Mouse (Mus musculus) embryo, embryonic 10 days (tissue): ENCODE results near the gene Midn.

ENCODE experiments used
- DNase-seq: peaks from one replicate; pipeline ENCODE4 v3.0.0-alpha.2; 2015; ENCODE audit warnings: low spot score

Midn gene

DNA sequence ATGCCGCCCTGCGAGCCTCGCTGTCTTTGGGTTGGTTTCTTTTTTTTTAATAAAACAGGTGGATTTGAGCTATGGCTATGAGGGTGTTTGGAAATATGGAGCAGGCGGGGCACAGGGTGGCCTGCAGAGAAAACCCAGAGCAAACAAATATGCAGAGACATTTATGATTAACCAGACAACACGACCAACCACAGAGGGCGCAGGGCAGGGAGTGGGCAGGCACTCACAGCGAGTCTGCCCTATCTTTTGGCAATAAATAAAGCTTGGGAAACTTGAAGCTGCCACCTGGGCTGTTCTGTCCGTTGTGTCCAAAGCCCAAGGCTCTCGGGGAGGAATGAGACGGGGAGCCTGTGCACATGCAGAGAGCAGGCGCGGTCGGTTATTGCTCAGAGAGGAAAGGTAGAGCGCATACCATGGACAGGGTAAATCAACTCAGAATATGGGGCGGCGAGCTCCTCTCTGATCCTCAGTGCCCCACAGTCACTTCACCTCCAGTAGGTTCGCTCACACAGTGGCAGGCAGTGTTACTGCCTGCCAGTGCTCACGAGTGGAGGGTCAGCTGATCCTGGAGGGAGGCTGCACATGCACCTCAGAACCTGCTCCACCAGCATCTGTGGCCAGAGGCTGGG is 17.6 kb upstream of the Midn start:
- no peak for DNase-seq

- DNase-seq, result peak; percentile 86
Observed at GRCm38 (mm10) chr10:80131316-80131951, 16.6 kb upstream of the Midn start.

DNA sequence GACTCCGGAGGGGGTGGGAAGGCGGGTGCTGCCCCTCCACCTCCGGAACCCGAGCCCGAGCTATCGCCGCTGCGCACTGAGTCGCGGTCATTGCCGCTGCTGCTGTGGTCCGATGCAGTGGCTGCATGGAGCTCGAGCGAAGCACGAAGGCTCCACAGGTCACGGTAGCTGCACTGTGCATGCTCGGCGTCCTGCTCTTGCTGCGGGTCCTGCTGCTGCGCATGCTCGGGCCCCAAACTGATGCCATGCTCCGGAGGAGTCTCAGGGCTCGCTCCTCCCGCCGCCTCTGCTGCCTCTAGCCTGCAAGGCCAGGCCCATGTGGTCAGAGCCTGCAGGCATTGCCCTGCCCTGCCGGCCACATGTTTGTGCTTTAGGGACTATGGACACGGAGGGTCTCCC is 16.1 kb upstream of the Midn start:
- DNase-seq, result peak; percentile 58

GRCm38 (mm10) chr10:80133226-80133849 is 14.7 kb upstream of the Midn start:
- DNase-seq, result no peak

- no peak for DNase-seq
Observed at GRCm38 (mm10) chr10:80134421-80134820, 13.7 kb upstream of the Midn start.

DNA sequence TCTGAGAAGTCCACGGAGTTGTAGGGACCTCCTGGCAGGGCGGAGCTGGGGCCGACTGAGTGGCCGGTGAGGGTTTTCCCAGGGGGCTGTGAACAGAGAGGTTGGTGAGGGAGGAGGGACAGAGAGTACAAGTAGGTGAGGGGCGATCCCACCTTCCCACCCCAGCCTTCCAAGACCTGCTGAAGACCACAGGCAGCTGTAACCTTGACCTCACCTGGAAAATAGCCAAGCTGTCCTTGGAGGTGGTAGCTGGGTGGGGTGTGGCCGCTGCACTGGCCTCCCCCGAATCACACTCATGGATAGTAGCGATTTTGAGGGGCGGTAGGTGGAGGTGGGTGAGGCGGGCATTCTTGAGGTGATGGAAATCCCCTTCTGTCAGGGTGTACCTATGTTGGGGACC is 12.9 kb upstream of the Midn start:
- no peak for DNase-seq

DNA sequence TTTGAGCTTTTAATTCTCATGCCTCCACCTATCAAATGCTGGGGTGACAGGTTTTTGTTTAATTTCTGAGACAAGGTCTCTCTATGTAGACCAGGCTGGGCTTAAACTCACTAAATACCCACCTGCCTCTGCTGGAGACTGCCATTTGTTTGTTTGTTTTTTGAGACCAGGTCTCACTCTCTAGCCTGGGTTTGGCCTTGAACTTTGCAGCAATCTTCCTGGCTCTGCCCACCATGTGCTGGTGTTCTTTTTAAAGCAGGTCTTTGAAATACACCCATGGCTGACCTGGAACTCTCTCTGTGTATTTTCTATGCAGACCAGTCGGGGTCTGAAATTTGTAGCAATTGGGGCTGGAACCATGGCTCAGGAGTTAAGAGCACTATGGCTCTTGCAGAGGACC is 12.4 kb upstream of the Midn start:
- DNase-seq, result no peak

DNA sequence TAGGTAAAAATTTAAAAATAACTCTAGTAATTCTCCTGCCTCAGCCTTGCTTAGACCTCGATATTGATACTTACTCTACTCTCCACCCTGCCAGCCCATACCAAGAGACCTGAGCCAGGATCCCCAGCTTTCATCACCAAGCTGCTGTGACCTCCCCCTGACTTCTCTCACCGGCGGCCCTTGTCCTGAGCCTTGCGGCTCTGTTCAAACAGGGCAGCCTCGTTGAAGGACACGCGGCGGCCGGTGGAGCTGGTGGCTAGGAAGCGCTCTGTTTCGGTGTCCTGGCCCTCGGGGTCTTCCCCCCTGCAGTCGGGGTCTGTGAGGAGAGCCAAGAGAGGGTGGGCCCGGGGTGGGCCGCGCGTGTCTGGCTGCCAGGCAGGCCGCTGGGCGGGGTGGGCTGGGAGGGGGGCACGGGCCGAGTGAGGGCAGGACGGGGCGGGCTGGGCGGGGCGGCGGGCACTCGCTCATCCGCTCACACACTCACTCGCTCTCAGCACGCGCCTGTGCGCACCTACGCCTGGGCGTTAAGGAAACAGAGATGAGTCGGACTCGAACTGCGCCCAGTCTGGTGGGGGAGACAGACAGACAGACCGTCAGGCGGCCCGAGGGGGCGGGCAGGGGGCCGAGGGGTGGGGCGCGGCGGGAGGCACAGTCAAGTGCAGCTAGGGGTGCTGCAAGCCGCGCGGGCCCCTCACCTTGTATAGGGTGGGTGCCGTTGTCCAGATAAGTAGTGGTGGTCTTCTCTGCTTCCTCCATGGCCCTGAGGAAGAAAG is 11.7 kb upstream of the Midn start:
- DNase-seq, result no peak

DNA sequence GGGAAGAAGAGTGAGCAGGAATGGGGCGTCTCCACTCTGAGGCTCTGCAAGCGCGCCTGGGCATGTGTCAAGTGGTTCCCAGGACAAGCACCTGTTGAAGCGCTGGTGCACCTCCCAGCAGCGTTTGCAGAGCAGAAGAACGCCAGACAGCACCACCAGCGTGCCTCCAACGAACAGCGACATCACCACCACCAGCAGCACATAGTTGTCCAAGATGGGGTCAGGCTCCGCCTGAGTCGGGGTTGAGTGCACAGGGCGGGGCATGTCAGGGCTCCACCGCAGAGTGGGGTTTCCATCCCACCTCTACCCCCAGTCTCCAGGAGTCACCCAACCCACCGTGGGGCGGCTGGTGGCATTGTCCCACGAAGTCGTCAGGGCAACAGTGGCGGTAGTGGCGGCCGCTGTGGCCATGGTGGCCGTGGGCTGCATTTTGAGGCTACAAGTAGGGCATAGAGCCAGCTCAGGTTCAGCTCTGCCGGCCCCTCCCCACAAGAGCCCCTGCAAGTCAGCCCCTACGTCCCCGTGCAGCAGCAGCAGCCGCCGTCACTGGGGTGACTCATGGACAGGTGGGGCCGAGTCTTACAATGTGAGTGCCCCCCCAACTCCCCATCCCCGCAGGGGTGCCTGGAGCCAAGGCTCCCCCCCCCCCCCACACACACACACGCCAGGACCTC is 11.0 kb upstream of the Midn start:
- DNase-seq, result peak; percentile 47

- DNase-seq, result no peak
Observed at GRCm38 (mm10) chr10:80137626-80138552, 10.2 kb upstream of the Midn start.

DNA sequence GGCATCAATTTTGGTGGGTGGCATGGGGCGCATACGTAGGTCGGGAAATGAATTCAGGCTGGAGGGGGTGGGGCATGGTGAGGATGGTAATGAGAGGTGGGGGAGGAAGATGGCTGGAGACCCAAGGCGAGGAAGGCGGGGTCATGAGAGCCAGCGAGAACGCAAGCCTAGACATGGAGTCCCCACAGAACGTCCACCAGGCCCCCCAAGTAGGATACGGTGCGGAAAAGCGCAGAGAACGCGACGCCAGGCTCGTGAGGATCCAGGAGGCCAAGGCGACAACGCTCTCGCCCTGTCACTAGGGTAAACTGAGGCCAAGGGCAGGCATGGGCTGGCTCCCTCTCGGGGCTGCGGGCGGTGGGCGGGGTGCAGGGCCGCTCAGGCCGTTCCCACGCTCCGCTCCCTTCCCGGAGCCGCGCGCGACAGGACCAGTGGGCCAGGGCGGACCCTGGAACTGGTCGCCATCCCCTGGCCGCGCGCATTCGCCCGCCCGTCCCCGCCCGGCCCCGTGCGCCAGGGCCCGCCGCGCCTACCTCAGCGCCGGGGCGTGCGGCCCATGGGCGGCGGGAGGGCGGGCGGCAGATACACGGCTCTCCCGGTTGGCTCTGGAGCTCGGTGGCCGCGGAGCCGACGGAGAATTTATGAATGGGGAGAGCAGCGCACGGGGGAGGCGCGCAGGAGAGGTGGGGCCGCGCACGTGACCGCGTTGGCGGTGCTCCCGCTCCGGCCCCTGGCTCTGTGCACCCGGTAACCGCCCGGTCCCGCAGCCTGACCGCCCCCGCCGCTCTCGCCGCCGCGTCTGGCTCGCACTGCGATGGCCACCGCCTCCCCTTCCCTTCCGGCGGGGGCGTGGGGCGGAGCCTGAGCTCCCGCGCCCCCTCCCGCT is 9.3 kb upstream of the Midn start, which contains the start of gene Atp5d:
Atp5d (plus strand) TSS at position 80 of the 886 bp plus-strand sequence.
- peak; percentile 74 for DNase-seq

DNA sequence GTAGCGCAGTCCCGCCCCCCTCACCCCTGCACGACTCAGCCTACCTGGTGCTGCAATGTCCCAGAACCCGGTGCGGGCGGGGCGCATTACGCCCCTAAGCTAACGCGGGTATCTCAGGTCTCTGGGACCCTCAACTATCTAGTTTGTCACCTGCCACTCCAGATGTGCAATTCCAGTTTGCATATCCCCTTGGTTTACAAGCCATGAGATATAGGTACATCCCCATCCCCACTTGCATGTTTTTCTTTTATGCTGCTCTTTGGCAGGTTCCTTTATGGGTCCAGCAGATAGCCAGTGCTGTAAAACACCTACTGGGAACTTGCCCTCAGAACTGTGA is 8.7 kb upstream of the Midn start:
- DNase-seq, result no peak

DNA sequence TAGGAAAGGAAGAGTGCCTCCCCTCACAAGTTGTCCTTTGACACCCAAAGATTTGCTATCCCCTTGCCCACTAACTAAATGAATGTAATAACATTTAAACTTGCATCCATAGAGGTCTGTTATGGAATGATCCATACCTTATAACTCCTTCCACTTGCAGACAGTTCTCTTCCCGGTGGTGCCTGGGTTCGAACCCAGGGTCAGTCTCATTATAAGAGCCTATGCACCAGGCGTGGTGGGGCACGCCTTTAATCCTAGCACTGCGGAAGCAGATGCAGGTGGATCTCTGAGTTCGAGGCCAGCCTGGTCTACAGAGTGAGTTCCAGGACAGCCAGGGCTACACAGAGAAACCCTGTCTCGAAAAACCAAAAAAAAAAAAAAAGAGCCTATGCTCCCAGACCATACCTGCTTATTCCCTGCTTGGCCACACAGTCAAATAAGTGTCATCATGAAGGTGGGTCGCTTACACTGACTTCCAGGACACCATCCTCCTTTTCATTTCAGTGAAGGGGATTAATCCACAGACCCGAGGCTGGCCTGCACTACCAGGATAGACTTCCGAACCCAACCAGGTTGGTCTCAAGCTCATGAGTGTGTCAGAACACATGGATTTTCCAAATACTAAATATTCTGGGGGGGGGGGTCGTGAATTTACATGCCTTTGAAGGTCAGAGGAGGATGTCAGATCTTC is 8.0 kb upstream of the Midn start:
- no peak for DNase-seq

DNA sequence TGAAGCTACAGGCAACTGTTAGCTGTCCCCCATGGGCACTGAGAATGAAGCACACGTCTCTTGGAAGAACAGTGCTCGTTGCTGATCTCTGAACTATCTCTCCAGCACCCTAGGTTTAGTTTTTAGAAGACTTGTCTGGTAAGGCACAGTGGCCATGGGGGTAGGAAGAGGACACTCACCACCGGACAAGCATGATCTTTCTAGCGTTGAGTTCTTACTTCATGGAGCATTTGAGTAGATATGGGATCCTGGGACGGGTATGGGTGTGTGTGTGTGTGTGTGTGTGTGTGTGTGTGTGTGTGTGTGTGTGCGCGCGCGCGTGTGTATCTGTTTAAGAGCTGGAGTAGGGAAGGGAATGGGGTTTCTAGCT is 7.4 kb upstream of the Midn start, which contains the start of gene Cbarp:
Cbarp (minus strand) TSS at position 170 of the 370 bp plus-strand sequence.
- no peak for DNase-seq

- peak; percentile 96 for DNase-seq
Observed at GRCm38 (mm10) chr10:80141243-80141642, 6.8 kb upstream of the Midn start.

DNA sequence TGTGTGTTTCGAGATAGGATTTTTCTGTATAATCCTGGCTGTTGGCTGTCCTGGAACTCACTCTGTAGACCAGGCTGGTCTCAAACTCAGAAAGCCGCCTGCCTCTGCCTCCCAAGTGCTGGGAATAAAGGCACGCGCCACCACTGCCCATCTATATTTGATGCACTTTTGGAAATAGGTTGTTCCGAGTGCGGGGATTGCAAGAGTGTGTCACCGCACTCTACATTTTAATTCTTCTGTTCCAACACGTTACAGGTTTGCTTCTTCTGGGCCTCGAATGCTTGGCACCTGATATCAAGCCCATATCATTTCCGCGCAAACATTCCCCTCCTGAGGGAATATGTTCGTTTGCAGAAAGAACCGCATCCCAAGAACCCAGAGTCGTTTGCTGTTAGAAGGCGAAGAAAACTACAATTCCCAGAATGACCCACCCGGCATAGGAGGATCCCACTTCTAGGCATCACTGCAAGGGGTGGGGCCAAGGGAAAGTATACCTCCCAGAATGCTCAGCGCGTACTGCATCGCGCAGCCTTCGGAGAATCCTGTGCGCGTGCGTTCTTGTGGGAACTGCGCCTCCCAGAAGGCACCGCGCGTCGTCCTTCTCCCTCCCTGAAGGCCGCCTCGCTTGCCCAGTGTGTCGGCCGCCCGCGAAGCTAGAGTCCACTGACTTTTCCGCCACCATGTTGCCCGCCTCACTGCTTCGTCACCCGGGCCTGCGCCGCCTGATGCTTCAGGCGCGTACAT is 6.1 kb upstream of the Midn start:
- peak; percentile 100 for DNase-seq

DNA sequence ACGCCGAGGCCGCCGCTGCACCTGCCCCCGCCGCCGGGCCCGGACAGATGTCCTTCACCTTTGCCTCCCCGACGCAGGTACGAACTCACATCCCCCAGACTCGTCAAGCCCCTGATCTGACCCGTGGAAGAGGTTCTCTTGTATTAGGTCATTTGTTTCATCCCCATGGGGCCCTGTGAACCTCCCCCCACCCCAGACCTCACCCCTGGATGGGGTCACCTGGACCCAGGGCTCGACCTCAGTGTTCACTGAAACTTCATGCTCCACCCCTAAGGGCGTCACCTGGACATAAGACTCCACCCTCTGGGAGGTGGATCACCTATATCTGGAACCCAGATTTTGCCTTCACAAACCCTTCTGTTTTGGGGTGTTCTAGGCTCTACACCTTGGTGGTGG is 5.5 kb upstream of the Midn start:
- no peak for DNase-seq

- DNase-seq, result no peak
Observed at GRCm38 (mm10) chr10:80143664-80144063, 4.4 kb upstream of the Midn start.

DNA sequence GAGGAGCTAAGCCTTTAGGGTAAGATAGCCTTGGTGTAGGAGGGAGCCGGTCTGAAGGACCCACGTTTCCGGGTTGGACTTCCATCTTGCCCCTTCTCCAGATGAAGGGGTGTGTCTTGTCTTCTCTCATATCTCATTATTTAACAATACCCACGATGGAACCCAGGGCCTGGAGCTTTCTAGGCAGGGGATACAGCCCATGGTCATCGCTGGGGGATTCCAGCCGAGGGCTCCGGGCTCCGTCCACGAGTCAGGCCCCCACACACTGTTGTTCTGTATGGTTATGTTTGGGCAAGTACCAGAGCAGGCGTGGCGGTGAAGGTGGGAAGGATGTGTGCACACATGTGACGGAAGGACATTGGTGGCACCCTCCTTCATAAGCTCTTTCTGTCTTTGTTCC is 3.9 kb upstream of the Midn start:
- no peak for DNase-seq
